Mouse (Mus musculus): ENCODE data around the gene Gm973.

DNA sequence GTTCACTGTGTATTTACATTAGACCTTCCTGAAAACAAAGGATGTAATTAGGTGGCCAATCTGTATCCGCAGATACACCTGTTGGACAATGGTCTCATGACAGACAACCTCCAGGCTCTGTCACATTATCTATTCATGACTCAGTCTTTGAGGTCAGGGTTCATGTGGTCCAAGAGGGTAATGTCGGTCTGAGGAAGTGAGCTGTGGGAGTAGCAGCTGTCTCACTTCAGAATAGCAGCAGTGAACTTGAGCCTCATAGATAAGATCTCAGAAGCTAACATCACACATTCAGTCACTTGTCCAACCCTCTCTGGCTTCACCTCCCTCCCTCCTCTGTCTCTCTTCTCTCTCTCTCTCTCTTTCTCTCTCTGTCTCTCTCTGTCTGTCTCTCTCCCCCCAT lies 40.4 kb upstream of the Gm973 start:
- TF ChIP-seq CTCF (conservative IDR thresholded peaks at IDR 0.05; ENCODE audit: insufficient read depth, insufficient read length, low read depth, low read length), result no peak
- no peak for TF ChIP-seq POLR2A (IDR thresholded peaks at IDR 0.05; ENCODE audit: low read depth, low read length)
